Mouse (Mus musculus) MN1 (cell line): ENCODE results near the gene Amigo2.

Experiments
- DNase-seq: peaks from one replicate; pipeline ENCODE4 v3.0.0-alpha.2; 2016; ENCODE audit warnings: low spot score

Gene Amigo2

DNA sequence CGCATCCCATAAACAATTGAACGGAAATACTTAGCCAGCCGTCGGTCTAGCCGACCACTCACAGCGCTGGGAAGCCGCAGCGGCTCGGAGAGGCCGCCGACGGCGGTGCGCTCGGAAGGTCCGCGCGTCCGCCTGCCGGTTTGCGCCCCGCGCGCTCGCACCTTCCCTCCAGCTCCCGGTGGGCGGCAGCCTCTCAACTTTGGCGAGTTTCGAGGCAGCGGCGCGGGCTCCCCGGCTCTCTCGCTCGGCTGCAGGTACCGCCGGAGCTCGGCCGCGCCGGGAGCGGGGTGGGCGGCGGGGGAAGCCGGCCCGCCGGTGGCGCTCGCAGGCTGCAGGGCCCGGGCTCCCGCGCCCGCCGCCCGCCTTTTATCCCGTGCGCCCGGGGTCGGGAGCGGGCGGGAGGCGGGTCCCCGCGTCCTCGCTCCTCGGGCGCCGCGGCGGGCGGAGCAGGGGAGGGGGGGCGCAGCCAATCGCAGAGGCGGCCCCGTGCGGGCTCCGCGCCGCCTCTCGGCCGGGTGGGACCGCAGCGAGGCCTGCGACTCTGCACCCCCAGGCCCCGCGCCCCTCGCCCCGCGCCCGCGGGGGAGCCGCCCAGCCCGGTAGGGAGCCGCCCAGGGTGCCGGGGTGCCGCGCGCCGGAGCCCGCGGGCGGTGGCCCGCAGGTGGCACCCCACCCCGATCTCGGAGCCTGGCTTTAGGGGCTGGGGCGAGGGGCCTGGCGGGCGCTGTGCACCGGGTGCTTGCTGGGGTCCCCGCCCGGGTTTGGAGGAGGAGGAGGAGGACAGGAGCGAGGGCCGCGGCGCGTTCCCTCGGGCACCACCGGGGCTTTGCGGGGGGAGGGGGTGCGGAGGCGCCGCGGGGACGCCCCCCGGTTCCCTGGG is at the start of gene Amigo2, which contains the start of gene Pced1b:
Amigo2 (minus strand) TSS at position 377 of the 880 bp plus-strand sequence.
Pced1b (plus strand) TSS at position 197 of the 880 bp plus-strand sequence.
- no peak for DNase-seq

DNA sequence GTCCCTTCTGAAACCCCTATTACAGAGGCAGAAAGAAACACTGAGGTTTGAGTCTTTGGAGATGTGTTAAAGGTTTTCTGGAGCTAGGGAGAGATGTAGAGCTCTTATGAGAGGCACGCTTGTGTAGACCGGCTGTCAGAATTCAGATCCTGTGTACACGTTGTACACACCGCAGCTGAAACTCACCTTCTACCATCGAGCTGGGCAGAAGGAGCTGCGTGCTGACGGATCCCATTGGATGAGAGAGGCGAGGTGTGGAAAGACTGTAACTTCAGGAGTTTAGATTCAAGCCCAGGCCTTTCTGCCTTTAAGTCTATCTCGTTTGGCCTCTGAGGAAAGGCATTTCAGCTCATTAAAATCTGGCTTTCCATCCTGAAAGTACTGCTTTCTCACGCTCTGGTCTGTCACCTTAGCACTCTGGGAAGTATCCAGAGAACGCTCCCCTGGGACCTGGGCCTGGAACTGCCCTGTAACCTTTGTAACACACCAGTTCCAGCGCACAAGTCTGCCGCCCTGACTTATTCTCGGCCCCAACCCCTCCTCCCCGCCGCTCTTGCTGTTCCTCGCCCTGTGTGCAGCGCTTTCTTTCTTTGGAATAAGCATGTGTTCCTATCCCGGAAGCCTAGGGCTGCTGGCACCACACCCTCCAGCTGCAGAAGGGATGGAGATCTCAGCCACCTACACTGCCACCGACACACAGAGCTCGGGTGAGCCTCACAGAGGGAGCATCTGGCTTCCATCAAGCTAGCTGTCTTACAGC is 44.4 kb upstream of the Amigo2 start:
- no peak for DNase-seq

DNA sequence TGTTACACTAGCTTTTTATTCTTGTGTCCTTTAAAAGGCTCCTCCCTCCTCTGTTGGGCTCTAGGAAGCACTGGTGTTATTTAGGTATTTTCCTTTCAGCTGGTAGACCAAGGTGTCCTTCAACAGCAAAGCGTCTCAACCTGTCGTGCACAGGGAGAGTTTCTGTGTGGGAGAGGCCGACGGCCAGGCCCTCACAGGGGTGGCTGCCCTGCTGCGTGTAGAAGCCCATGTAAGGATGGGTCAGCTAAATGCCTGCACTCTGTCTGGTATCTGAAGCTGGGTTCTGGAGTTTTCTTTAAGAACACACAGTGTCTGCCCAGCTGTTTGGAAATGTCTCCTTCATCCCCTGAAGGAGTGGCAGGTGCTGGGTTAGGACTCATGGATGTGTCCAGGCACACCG is 43.3 kb upstream of the Amigo2 start:
- no peak for DNase-seq

GRCm38 (mm10) chr15:97289176-97289575 is 42.1 kb upstream of the Amigo2 start:
- DNase-seq, result no peak

GRCm38 (mm10) chr15:97288690-97289089 is 41.6 kb upstream of the Amigo2 start:
- no peak for DNase-seq

DNA sequence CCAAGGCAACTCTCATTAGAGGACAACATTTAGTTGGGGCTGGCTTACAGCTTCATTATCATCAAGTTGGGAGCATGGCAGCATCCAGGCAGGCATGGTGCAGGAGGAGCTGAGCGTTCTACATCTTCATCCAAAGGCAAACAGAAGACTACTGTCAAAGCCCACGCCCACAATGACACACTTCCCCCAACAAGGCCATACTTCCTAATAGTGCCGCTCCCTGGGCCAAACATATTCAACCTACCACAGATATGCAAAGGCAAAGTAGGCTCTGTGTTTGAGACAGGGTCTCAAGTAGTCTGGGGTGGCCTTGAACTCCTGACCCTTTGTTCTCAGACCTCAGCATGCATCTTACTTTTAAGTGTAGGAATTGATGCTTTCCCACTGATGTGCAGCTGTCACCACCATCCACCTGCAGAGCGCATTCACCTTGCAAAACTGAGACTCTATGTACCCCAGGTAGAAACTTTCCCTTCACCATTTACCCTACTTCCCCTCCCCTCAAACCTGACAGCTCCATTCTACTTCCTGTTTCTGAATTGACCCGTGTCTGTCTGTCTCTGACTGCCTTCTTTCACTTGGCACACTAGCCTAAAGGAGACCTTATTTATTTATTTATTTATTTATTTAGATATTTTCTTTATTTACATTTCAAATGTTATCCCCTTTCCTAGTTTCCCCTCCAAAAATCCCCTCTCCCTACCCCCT is 40.5 kb upstream of the Amigo2 start:
- DNase-seq, result no peak

DNA sequence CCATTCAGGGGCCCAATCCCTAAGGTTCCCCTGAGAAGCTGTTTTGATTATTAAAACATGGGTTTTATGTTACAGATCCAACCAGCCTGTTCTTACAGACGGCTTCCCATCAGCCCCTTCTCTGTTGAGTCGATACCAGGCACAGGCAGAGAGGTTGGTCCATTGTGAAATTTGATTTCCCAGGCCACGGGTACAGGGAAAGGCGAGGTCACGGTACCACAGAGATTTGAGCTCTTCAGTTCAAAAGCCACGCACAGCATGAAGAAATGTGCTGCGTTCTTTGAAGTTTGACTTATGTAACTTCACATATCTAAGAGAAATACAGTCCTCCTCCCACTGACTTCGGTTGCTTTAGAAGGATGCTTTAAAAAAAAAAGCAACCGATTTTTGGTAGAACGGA is 39.6 kb upstream of the Amigo2 start:
- no peak for DNase-seq

GRCm38 (mm10) chr15:97285665-97286212 is 38.7 kb upstream of the Amigo2 start:
- no peak for DNase-seq

DNA sequence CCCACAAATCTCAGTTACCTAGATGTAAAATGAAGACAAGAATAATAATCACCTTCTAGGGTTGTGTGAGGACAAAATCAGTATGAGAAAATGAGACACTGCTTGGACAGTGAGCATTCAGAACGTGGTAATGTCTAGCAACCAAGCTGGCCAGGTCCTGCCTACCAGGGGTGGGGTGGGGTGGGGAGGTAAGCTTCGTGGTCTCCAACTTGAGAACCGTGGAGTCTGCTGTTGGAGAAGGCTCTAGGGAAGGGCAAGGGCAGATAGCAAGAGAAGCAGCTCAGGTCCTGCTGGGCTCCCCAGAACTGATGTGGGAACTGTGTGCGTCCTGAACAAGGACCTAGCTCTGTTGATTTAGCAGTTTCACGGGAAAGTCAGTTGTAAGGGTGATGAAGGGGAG is 37.1 kb upstream of the Amigo2 start:
- DNase-seq, result no peak

- DNase-seq, result no peak
Measured at GRCm38 (mm10) chr15:97282572-97282881, 35.4 kb upstream of the Amigo2 start.

- no peak for DNase-seq
Measured at GRCm38 (mm10) chr15:97281712-97282571, 34.9 kb upstream of the Amigo2 start.

GRCm38 (mm10) chr15:97280776-97281175 is 33.7 kb upstream of the Amigo2 start:
- no peak for DNase-seq

- DNase-seq, result no peak
Measured at GRCm38 (mm10) chr15:97280131-97280530, 33.0 kb upstream of the Amigo2 start.

- no peak for DNase-seq
Measured at GRCm38 (mm10) chr15:97278340-97278948, 31.4 kb upstream of the Amigo2 start.

GRCm38 (mm10) chr15:97277328-97277727 is 30.2 kb upstream of the Amigo2 start:
- no peak for DNase-seq

DNA sequence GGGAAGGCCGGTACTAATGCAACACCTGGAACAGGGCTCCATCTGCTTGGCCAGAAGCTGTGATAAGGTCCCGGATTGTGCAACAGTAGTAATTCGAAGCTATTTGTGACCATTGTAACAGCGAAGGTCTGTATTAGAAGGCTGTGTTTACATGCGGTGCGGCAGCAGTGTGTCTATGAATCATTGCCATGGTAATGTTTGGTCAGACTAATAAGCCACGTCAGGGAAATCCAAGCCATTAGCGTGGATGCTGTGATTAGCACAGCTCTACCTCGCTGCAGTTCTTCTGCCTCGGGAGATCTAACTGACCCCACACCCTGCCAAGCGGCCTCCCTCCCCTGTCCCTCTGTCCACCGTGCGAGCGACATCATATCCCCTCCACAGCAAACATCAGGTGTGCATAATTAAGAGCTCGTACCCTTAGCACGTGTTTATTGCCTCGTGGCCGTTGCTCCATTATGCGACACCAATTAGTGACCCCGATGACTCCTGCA is 29.6 kb upstream of the Amigo2 start:
- no peak for DNase-seq

GRCm38 (mm10) chr15:97275626-97276395 is 28.7 kb upstream of the Amigo2 start:
- DNase-seq, result no peak

DNA sequence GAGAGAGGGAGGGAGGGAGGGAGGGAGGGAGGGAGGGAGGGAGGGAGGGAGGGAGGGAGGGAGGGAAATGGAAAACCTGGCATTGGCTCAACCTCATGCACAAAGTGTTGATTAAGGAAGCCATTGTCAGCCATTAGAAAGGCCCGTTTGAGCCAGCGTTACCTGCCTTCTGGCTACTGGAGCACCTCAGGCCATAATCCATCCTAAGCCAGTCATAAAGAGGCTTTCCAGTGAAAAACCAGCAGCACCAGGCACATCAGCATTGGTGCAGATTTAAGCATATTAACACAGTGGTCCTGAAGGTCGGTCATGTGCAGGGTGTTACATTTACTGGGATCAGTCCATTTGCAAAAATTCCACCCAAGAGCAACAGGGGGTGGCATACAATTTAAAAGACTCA is 25.7 kb upstream of the Amigo2 start:
- no peak for DNase-seq

DNA sequence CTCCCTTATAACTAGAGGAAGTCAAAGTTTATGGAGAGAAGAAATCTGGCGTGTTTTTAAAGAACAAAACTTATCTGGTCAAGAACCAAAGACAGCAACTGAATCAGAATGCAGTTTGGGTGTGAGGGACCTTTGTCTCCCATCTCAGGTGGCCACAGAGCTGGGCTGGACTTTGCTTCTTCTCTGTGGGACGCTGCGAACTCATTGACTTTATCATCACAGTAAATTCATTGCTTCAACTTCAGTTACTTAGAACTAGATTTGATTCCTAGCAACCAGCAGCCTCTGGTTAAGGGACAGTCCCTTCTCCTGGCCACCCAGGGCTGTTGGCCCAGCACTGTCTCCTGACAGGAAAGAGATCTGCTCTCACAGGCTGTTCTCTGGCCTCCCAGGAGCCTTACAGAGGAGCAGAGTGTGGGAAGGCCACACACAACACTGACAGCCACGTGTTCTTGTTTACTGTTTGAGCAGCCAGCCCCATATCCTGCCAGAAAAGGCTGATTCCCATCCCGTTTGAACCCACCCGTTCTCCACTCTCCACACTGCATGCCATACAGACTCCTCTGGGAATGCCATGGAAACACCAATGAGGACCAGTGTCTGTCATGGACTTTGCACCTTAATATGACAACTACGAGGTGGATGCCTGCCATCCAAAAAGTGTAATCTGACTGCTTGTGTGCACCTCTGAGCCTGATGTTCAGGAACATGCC is 25.1 kb upstream of the Amigo2 start:
- DNase-seq, result no peak
